Mouse (Mus musculus) limb, embryonic 13.5 days (tissue): ENCODE measurements around the gene Wtap. TPM values are rescaled to one million over a fixed set of nuclear protein-coding genes. Genes with fewer than 3 reads are reported as not detected.
"Not testable (repeated sequence)": the region's sequence is repeated elsewhere in the genome, so short reads cannot be mapped to it uniquely, and the experiment has no call there.

Experiments
- ATAC-seq: fragments of 200-750 bp; cut with Nextera tagmentation; 2 replicates; pipeline ENCODE4 v1.8.0; 2017; ENCODE audit warnings: low read depth, moderate number of reproducible peaks, moderate TSS enrichment; ENCODE audit not compliant: low FRiP score
- H3K27ac ChIP-seq: fragments of 300-500 bp; sonication (generic); 2 replicates; pipeline ENCODE4 v1.5.1; 2015; ENCODE audit warnings: inconsistent platforms, mild to moderate bottlenecking, moderate library complexity
- H3K27me3 ChIP-seq: fragments of 300-500 bp; sonication (generic); 2 replicates; pipeline ENCODE4 v1.6.1; 2015; ENCODE audit warnings: mild to moderate bottlenecking, inconsistent platforms
- H3K36me3 ChIP-seq: fragments of 300-500 bp; sonication (generic); 2 replicates; pipeline ENCODE4 v1.6.1; 2015; ENCODE audit warnings: inconsistent platforms, mild to moderate bottlenecking, moderate library complexity
- H3K4me1 ChIP-seq: fragments of 300-500 bp; sonication (generic); 2 replicates; pipeline ENCODE4 v1.6.1; 2015; ENCODE audit warnings: inconsistent platforms
- H3K4me2 ChIP-seq: fragments of 300-500 bp; sonication (generic); replicated peaks from 2 replicates; pipeline ENCODE4 v1.6.1; 2015; ENCODE audit warnings: inconsistent platforms, mild to moderate bottlenecking, moderate library complexity
- H3K4me3 ChIP-seq: fragments of 300-500 bp; sonication (generic); 2 replicates; pipeline ENCODE4 v1.5.1; 2015; ENCODE audit warnings: moderate library complexity, mild to moderate bottlenecking, inconsistent platforms
- H3K9ac ChIP-seq: fragments of 300-500 bp; sonication (generic); 2 replicates; pipeline ENCODE4 v1.6.1; 2015; ENCODE audit warnings: mild to moderate bottlenecking, inconsistent platforms
- H3K9me3 ChIP-seq: fragments of 300-500 bp; sonication (generic); 2 replicates; pipeline ENCODE4 v1.6.1; 2016; ENCODE audit warnings: inconsistent platforms
- WGBS: fragments of 180-500 bp; shearing (Covaris S2); methylation state at CpG from one replicate; pipeline ENCODE4 v1.1.7; 2015; 5-methylcytosine and 5-hydroxymethylcytosine counted together
- polyA plus RNA-seq: library from polyadenylated mRNA; unstranded; fragments of >200 nt; fragmentation: Nextera tagmentation; extraction: Ambion mirVana; gene quantifications from 2 replicates; pipeline ENCODE4 v1.2.1, GENCODE M21; 2015

Gene Wtap
- polyA plus RNA-seq = 173 and 180 TPM in 2 replicates

GRCm38 (mm10) chr17:12994069-12994468 is at the start of gene Wtap:
TSS of gene Wtap (minus strand) at chr17:12994169.
- ATAC-seq = no peak
- Histone ChIP-seq H3K27me3 (no peaks in the 10 kb centered on the region), H3K4me3 (peak within 1 kb of the TSS; percentile 99), H3K4me2 (peak within 1 kb of the TSS; percentile 72), H3K9me3 (no peaks in the 10 kb centered on the region), H3K4me1 (peaks cover 17% of the 10 kb centered on the region), H3K27ac (peak within 1 kb of the TSS; percentile 100; the same call in 1 of the 2 replicates), H3K9ac (peak within 1 kb of the TSS; percentile 100), H3K36me3 (no peaks in the 10 kb centered on the region)
- WGBS = 65% methylated on average over 1 of the region's 1 CpGs

- not testable (repeated sequence) for H3K27me3 ChIP-seq, ATAC-seq, H3K9ac ChIP-seq, H3K36me3 ChIP-seq, H3K4me2 ChIP-seq, H3K27ac ChIP-seq, H3K9me3 ChIP-seq, H3K4me1 ChIP-seq, H3K4me3 ChIP-seq
- 85% methylated on average over 5 of the region's 12 CpGs for WGBS
Measured at GRCm38 (mm10) chr17:13036627-13037192, 42.7 kb upstream of the Wtap start.

- no peak overlapping the region for H3K27ac ChIP-seq
- no peak overlapping the region for H3K4me2 ChIP-seq
- H3K4me1 ChIP-seq = peaks cover 8% of the 10 kb centered on the region
- no peaks in the 10 kb centered on the region for H3K27me3 ChIP-seq
- 85% methylated on average over 3 of the region's 3 CpGs for WGBS
- no peak for ATAC-seq
- H3K4me3 ChIP-seq = no peak overlapping the region
- no peak overlapping the region for H3K9ac ChIP-seq
- H3K9me3 ChIP-seq = no peaks in the 10 kb centered on the region
- peaks cover 49% of the 10 kb centered on the region for H3K36me3 ChIP-seq
Measured at GRCm38 (mm10) chr17:13013316-13013715, 19.3 kb upstream of the Wtap start.

GRCm38 (mm10) chr17:13009887-13010286 is 15.9 kb upstream of the Wtap start:
- Histone ChIP-seq H3K9ac (no peak overlapping the region), H3K36me3 (peaks cover 34% of the 10 kb centered on the region), H3K4me3 (no peak overlapping the region), H3K4me1 (peaks cover 8% of the 10 kb centered on the region), H3K9me3 (no peaks in the 10 kb centered on the region), H3K27ac (no peak overlapping the region), H3K27me3 (no peaks in the 10 kb centered on the region), H3K4me2 (no peak overlapping the region)
- WGBS = 32% methylated on average over 3 of the region's 3 CpGs
- no peak for ATAC-seq

GRCm38 (mm10) chr17:13008528-13008927 is 14.6 kb upstream of the Wtap start:
- no peaks in the 10 kb centered on the region for H3K9me3 ChIP-seq
- no peaks in the 10 kb centered on the region for H3K27me3 ChIP-seq
- no peak for ATAC-seq
- H3K4me1 ChIP-seq = peaks cover 8% of the 10 kb centered on the region
- peak overlapping the region; percentile 85 for H3K4me2 ChIP-seq
- peak overlapping the region; percentile 82 for H3K4me3 ChIP-seq
- H3K36me3 ChIP-seq = peaks cover 21% of the 10 kb centered on the region
- H3K9ac ChIP-seq = peak overlapping the region; percentile 76
- 7% methylated on average over 10 of the region's 10 CpGs for WGBS
- H3K27ac ChIP-seq = peak overlapping the region; percentile 72; the same call in 1 of the 2 replicates

GRCm38 (mm10) chr17:13007730-13008425 is 13.9 kb upstream of the Wtap start:
- peaks cover 8% of the 10 kb centered on the region for H3K4me1 ChIP-seq
- peak overlapping the region; percentile 72 for H3K27ac ChIP-seq
- H3K27me3 ChIP-seq = no peaks in the 10 kb centered on the region
- peak; percentile 97 for ATAC-seq
- peak overlapping the region; percentile 85 for H3K4me2 ChIP-seq
- peak overlapping the region; percentile 76 for H3K9ac ChIP-seq
- under 1% methylated on average over 76 of the region's 76 CpGs for WGBS
- peaks cover 15% of the 10 kb centered on the region for H3K36me3 ChIP-seq
- peak overlapping the region; percentile 82 for H3K4me3 ChIP-seq
- no peaks in the 10 kb centered on the region for H3K9me3 ChIP-seq

- H3K27ac ChIP-seq = 0 out of 2 replicates have a peak overlapping the region, but pooled peaks have one; percentile 59
- H3K9ac ChIP-seq = peak overlapping the region; percentile 57
- no peak for ATAC-seq
- peaks cover 6% of the 10 kb centered on the region for H3K36me3 ChIP-seq
- H3K9me3 ChIP-seq = no peaks in the 10 kb centered on the region
- H3K27me3 ChIP-seq = no peaks in the 10 kb centered on the region
- H3K4me1 ChIP-seq = peaks cover 8% of the 10 kb centered on the region
- H3K4me3 ChIP-seq = peak overlapping the region; percentile 82
- WGBS = 47% methylated on average over 5 of the region's 5 CpGs
- peak overlapping the region; percentile 85 for H3K4me2 ChIP-seq
Measured at GRCm38 (mm10) chr17:13006984-13007383, 13.0 kb upstream of the Wtap start.

GRCm38 (mm10) chr17:13006546-13006945 is 12.6 kb upstream of the Wtap start, which contains the start of gene Sod2:
TSS of gene Sod2 (plus strand) at chr17:13006846.
- WGBS = 92% methylated on average over 2 of the region's 2 CpGs
- H3K9me3 ChIP-seq, H3K27me3 ChIP-seq, ATAC-seq, H3K36me3 ChIP-seq, H3K4me1 ChIP-seq: not testable (repeated sequence)
- H3K4me3 ChIP-seq = peak within 1 kb of the TSS; percentile 82
- H3K4me2 ChIP-seq = peak within 1 kb of the TSS; percentile 85
- H3K27ac ChIP-seq = peak within 1 kb of the TSS; percentile 59
- H3K9ac ChIP-seq = peak within 1 kb of the TSS; percentile 57

- H3K9ac ChIP-seq, H3K4me3 ChIP-seq, H3K36me3 ChIP-seq, H3K4me1 ChIP-seq, H3K4me2 ChIP-seq, H3K9me3 ChIP-seq, H3K27me3 ChIP-seq, H3K27ac ChIP-seq, ATAC-seq: not testable (repeated sequence)
- 74% methylated on average over 2 of the region's 2 CpGs for WGBS
Measured at GRCm38 (mm10) chr17:13004436-13004835, 10.5 kb upstream of the Wtap start.

- not testable (repeated sequence) for H3K27me3 ChIP-seq, H3K9me3 ChIP-seq, ATAC-seq
Measured at GRCm38 (mm10) chr17:13002243-13002642, 8.3 kb upstream of the Wtap start.

GRCm38 (mm10) chr17:12999069-12999468 is 5.1 kb upstream of the Wtap start:
- Histone ChIP-seq H3K36me3 (no peaks in the 10 kb centered on the region), H3K4me3 (no peak overlapping the region), H3K4me1 (no peaks in the 10 kb centered on the region), H3K27me3 (no peaks in the 10 kb centered on the region), H3K9ac (no peak overlapping the region), H3K9me3 (no peaks in the 10 kb centered on the region), H3K27ac (no peak overlapping the region), H3K4me2 (no peak overlapping the region)
- 76% methylated on average over 6 of the region's 6 CpGs for WGBS
- no peak for ATAC-seq

More at GRCm38 (mm10) chr17:13002243-13002642, 8.3 kb upstream of the Wtap start:
- H3K4me1 ChIP-seq, H3K9ac ChIP-seq, H3K36me3 ChIP-seq, H3K4me2 ChIP-seq, H3K4me3 ChIP-seq, H3K27ac ChIP-seq: not testable (repeated sequence)
- WGBS = 95% methylated on average over 5 of the region's 5 CpGs

- Histone ChIP-seq H3K9ac (no peak overlapping the region), H3K4me3 (no peak overlapping the region), H3K9me3 (no peaks in the 10 kb centered on the region), H3K4me1 (peaks cover 5% of the 10 kb centered on the region; the same call in 1 of the 2 replicates), H3K4me2 (no peak overlapping the region), H3K27ac (no peak overlapping the region), H3K36me3 (no peaks in the 10 kb centered on the region), H3K27me3 (no peaks in the 10 kb centered on the region)
- no peak for ATAC-seq
- 86% methylated on average over 5 of the region's 5 CpGs for WGBS
Measured at GRCm38 (mm10) chr17:12997890-12998289, 3.9 kb upstream of the Wtap start.
